Mouse (Mus musculus): ENCODE measurements around the gene Lsm3. TPM values are rescaled to one million over a fixed set of nuclear protein-coding genes. Genes with fewer than 3 reads are reported as not detected.

The Lsm3 gene
- total RNA-seq, 2 experiments from 2014 or later = 35.6 to 36.4 TPM

DNA sequence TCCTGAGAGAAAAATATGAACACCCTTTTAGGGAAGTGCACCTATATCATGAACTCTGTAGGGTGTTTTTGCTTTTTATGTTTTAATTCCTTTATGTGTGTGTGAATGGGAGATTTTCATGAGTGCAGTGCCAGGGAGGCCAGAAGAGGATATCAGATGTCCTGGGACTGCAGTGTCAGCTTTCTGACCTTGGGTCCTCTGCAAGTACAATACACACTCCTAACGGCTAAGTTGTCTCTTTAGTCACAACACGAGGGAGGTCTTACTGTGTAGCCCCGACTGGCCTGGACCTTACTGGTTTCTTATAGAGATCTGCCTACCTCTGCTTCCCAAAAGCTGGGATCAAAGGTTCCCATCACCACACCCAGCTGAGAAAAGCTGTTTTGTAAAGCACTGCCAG is 37.0 kb downstream of the Lsm3 start:
- no peak for DNase-seq

DNA sequence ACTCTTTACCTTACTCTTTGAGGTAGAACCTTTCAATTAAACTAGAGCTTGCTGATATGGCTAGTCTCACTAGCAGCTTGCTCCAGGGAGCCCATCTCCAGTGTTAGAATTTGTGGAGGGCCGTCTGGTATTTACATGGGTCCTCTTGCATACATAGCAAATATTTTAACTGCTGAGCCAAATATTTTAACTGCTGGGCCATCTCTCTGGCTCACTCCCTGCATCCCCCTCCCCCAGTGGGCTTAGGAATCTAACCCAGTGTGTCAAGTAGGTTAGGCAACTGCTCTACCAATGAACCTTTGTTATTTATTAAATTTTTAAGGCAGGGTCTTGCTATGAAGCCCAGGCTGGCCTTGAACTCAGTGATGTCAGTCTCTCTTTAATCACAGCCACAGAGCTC is 42.8 kb downstream of the Lsm3 start:
- DNase-seq = no peak

DNA sequence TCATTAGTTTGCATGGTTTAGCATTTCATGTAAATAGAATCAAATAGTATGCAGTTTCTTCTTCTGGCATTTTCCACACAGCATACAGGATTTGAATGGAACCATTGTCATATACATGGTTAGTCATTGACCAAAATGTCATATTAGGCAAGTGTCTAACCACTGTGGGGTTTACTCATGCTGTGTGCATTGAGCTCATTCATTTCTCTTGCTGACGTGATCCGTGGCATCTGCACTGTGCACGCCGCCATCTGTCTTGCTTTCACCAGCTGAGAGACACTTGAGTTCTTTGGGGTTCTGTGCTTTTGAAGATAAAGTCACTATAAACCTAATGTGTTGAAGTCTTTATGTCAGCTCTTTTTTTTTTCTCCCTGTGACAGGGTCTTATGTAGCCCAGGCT is 43.6 kb downstream of the Lsm3 start:
- no peak for DNase-seq

- DNase-seq = no peak
These were observed 44.5 kb downstream of the Lsm3 start for GRCm38 (mm10) chr6:91560186-91560585.

- no peak for DNase-seq
These were observed 47.3 kb downstream of the Lsm3 start for GRCm38 (mm10) chr6:91563031-91563430.

GRCm38 (mm10) chr6:91566407-91566806 is 50.7 kb downstream of the Lsm3 start:
- no peak for DNase-seq

Other genes starting within 250 kb of the Lsm3 start
- gene Wnt7a, start 104.6 kb upstream of the Lsm3 start, total RNA-seq (2021) = not detected
- gene Chchd4, start 42.4 kb upstream of the Lsm3 start, total RNA-seq (2021) = 1 to 10 TPM; 8.6 to 8.7 TPM
- 10 to 100 TPM; 22.7 to 39.4 TPM for gene Tmem43, start 42.2 kb upstream of the Lsm3 start, total RNA-seq (2021)
- 1 to 10 TPM; 6.4 to 6.9 TPM for gene Xpc, start within 50 bp of the Lsm3 start, total RNA-seq (2021)
- 10 to 100 TPM; 52.1 to 57.8 TPM for gene Slc6a6, start 168.1 kb downstream of the Lsm3 start, total RNA-seq (2021)

Measured in gastrocnemius, postnatal 25 days (tissue).